Mouse (Mus musculus) forebrain, postnatal 0 days (tissue): ENCODE results near the gene Mettl24. TPM values are rescaled to one million over a fixed set of nuclear protein-coding genes. Genes with fewer than 3 reads are reported as not detected.

Source experiments
- ATAC-seq: fragments of 200-750 bp; cut with Nextera tagmentation; 2 replicates; pipeline ENCODE4 v1.8.0; 2017; ENCODE audit warnings: mild to moderate bottlenecking, moderate library complexity
- DNase-seq: peaks from one replicate; pipeline ENCODE4 v3.0.0-alpha.2; 2015
- H3K27ac ChIP-seq: fragments of 300-500 bp; sonication (generic); 2 replicates; pipeline ENCODE4 v1.5.1; 2014; ENCODE audit warnings: low read depth, mild to moderate bottlenecking, antibody characterized with exemption, low read length, moderate library complexity, mixed read lengths
- H3K27me3 ChIP-seq: fragments of 300-500 bp; sonication (generic); 2 replicates; pipeline ENCODE4 v1.6.1; 2014; ENCODE audit warnings: mild to moderate bottlenecking, low read length, mixed read lengths; ENCODE audit not compliant: insufficient read depth
- H3K36me3 ChIP-seq: fragments of 300-500 bp; sonication (generic); 2 replicates; pipeline ENCODE4 v1.6.1; 2014; ENCODE audit warnings: mild to moderate bottlenecking, moderate library complexity; ENCODE audit not compliant: insufficient read depth
- H3K4me1 ChIP-seq: fragments of 300-500 bp; sonication (generic); 2 replicates; pipeline ENCODE4 v1.6.1; 2014; ENCODE audit warnings: antibody characterized with exemption; ENCODE audit not compliant: insufficient read depth
- H3K4me2 ChIP-seq: fragments of 300-500 bp; sonication (generic); 2 replicates; pipeline ENCODE4 v1.6.1; 2014; ENCODE audit warnings: low read depth, mild to moderate bottlenecking, moderate library complexity
- H3K4me3 ChIP-seq: fragments of 300-500 bp; sonication (generic); 2 replicates; pipeline ENCODE4 v1.5.1; 2014; ENCODE audit warnings: low read depth, low read length, mixed read lengths
- H3K9ac ChIP-seq: fragments of 300-500 bp; sonication (generic); 2 replicates; pipeline ENCODE4 v1.6.1; 2014; ENCODE audit warnings: mild to moderate bottlenecking
- H3K9me3 ChIP-seq: fragments of 300-500 bp; sonication (generic); 2 replicates; pipeline ENCODE4 v1.6.1; 2016; ENCODE audit warnings: low read length
- CTCF ChIP-seq: sonication (generic); IDR thresholded peaks from 2 replicates; pipeline ENCODE4 v1.5.1; 2016; ENCODE audit warnings: antibody characterized with exemption, control low read depth, low read depth
- WGBS: fragments of 180-500 bp; shearing (Covaris S2); extraction: QIAGEN DNeasy Blood & Tissue Kit; methylation state at CpG from one replicate; pipeline ENCODE4 v1.1.7; 2014; 5-methylcytosine and 5-hydroxymethylcytosine counted together
- polyA plus RNA-seq: library from polyadenylated mRNA; unstranded; fragments of >200 nt; fragmentation: Nextera tagmentation; extraction: Ambion mirVana; gene quantifications from 2 replicates; pipeline ENCODE4 v1.2.1, GENCODE M21; 2015
- total RNA-seq: library from RNA; depleted of rRNA; stranded (reverse); fragments of >200 nt; gene quantifications from 2 replicates; pipeline ENCODE4 v1.2.3, GENCODE M21; 2014

The Mettl24 gene
- total and polyA plus RNA-seq, 2 experiments from 2014 or later, result 0.77 TPM; not detected in 1

GRCm38 (mm10) chr10:40666943-40667342 is 16.1 kb upstream of the Mettl24 start:
- Histone ChIP-seq H3K9ac (no peak overlapping the region), H3K27me3 (no peaks in the 10 kb centered on the region), H3K4me1 (no peaks in the 10 kb centered on the region), H3K36me3 (no peaks in the 10 kb centered on the region), H3K27ac (no peak overlapping the region), H3K9me3 (no peaks in the 10 kb centered on the region), H3K4me2 (no peak overlapping the region), H3K4me3 (no peak overlapping the region)
- 97% methylated on average over 1 of the region's 1 CpGs for WGBS
- DNase-seq (no peak), ATAC-seq (no peak)
- TF ChIP-seq CTCF, result no peak

DNA sequence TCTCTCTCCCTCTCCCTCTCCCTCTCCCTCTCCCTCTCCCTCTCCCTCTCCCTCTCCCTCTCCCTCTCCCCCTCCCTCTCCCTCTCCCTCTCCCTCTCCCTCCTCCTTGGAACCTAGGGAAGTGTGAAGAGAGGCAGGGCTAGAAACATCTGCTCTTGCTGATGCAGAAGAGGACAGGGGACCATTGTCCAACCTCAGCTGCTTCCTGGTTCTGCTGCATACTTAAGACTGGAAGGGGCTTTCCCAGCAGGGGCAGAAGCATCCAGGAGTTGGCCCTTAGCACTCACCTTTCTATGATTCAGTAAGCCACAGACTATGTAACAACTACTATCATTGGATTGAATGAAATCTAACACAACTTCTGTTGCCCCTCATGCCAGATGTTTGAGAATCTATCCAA is 14.4 kb upstream of the Mettl24 start:
- TF ChIP-seq CTCF, result no peak
- Histone ChIP-seq H3K4me1 (no peaks in the 10 kb centered on the region), H3K4me2 (no peak overlapping the region), H3K9ac (no peak overlapping the region), H3K27ac (no peak overlapping the region), H3K9me3 (no peaks in the 10 kb centered on the region), H3K36me3 (no peaks in the 10 kb centered on the region), H3K27me3 (no peaks in the 10 kb centered on the region), H3K4me3 (no peak overlapping the region)
- ATAC-seq (no peak), DNase-seq (no peak)

DNA sequence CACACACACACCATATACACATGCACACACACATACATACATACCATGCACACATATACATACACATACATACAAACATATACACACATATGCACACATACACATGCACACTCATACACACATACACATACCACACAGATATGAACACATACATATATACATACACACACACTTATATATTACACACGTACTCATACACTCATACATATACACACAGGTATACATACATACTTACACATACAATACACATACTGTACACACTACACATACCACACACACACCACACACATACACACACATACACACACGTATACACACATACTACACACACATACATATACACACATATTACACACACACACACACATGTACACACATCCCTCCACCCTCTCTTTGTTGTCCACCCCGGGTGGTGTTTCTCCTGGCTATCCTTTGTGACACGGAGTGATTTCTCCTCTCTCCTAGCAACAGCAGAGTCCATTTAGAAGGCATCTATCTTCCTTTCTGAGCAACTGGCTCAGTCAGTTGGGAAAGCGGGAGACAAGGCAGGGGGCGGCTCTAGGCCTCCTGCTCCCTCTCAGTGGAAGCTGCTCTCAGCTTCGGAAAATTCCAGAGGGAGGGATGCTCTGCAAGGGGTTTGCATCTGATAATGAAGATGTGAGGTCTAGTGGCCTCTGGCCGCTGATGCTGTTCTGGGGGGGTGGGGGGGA is 10.3 kb upstream of the Mettl24 start:
- no peaks in the 10 kb centered on the region for H3K9me3 ChIP-seq
- H3K9ac ChIP-seq, result no peak overlapping the region
- no peak overlapping the region for H3K4me3 ChIP-seq
- 53% methylated on average over 8 of the region's 8 CpGs for WGBS
- H3K4me2 ChIP-seq, result no peak overlapping the region
- no peak for TF ChIP-seq CTCF
- ATAC-seq (no peak; the same call in 1 of the 2 replicates), DNase-seq (no peak)
- H3K4me1 ChIP-seq, result no peaks in the 10 kb centered on the region; the same call in 1 of the 2 replicates
- H3K27ac ChIP-seq, result no peak overlapping the region
- H3K27me3 ChIP-seq, result no peaks in the 10 kb centered on the region
- H3K36me3 ChIP-seq, result no peaks in the 10 kb centered on the region

DNA sequence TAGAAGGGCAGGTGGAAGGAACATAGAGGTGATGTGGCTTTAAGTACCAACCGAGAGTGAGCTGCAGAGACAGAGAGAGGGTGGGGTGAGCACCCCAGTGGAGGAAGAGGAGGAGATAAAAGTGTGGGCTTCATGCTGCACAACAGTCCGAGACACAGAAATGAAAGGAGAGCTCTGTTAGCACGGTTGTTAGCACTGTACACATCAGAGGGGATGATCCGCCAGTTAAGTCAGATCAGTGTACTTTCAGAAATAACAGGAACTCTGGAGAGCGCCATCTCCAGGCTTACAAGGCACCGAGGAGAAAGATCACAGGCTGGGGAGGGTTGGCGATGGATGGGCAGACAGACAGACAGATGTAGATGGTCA is 9.8 kb upstream of the Mettl24 start:
- WGBS, result 62% methylated on average over 7 of the region's 7 CpGs
- no peak for DNase-seq
- Histone ChIP-seq H3K4me2 (no peak overlapping the region), H3K36me3 (no peaks in the 10 kb centered on the region), H3K27me3 (no peaks in the 10 kb centered on the region), H3K9me3 (no peaks in the 10 kb centered on the region), H3K27ac (no peak overlapping the region), H3K9ac (no peak overlapping the region), H3K4me3 (no peak overlapping the region), H3K4me1 (no peaks in the 10 kb centered on the region; the same call in 1 of the 2 replicates)
- ATAC-seq, result no peak; the same call in 1 of the 2 replicates
- TF ChIP-seq CTCF, result no peak

GRCm38 (mm10) chr10:40674151-40674550 is 8.9 kb upstream of the Mettl24 start:
- no peak for ATAC-seq
- 0 out of 2 replicates have a peak overlapping the region, but pooled peaks have one; percentile 10 for H3K9ac ChIP-seq
- no peaks in the 10 kb centered on the region for H3K36me3 ChIP-seq
- 12% methylated on average over 13 of the region's 13 CpGs for WGBS
- peak overlapping the region; percentile 37 for H3K4me2 ChIP-seq
- H3K27me3 ChIP-seq, result no peaks in the 10 kb centered on the region
- H3K27ac ChIP-seq, result no peak overlapping the region
- no peak for TF ChIP-seq CTCF
- H3K4me3 ChIP-seq, result no peak overlapping the region
- DNase-seq, result no peak
- H3K9me3 ChIP-seq, result no peaks in the 10 kb centered on the region
- H3K4me1 ChIP-seq, result no peaks in the 10 kb centered on the region; the same call in 1 of the 2 replicates

- H3K4me1 ChIP-seq, result no peaks in the 10 kb centered on the region; the same call in 1 of the 2 replicates
- 78% methylated on average over 7 of the region's 7 CpGs for WGBS
- DNase-seq, result no peak
- no peak overlapping the region for H3K27ac ChIP-seq
- no peaks in the 10 kb centered on the region for H3K27me3 ChIP-seq
- ATAC-seq, result no peak
- TF ChIP-seq CTCF, result no peak
- H3K9ac ChIP-seq, result no peak overlapping the region
- no peak overlapping the region for H3K4me2 ChIP-seq
- H3K36me3 ChIP-seq, result no peaks in the 10 kb centered on the region
- no peak overlapping the region for H3K4me3 ChIP-seq
- no peaks in the 10 kb centered on the region for H3K9me3 ChIP-seq
These were observed 7.2 kb upstream of the Mettl24 start for GRCm38 (mm10) chr10:40675921-40676320.

DNA sequence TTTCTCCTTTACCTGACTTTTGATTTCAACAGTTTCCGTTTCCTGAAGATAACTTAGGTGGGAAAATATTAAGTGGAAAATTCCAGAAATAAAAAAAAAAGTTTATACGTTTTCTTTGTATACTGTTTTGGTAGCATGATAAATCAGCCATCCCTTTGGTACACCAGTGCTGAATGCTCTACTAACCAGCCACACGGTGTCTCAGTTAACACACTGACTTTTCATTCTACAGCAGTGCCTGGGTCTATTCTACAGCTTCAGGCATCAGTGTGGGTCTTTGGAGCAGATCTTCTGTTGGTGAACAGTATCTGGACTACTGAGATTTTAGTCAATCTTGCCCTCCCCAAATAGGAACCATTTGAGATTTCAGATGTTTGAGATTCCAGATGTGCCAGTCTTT is 4.6 kb upstream of the Mettl24 start:
- Histone ChIP-seq H3K9me3 (no peaks in the 10 kb centered on the region), H3K4me3 (no peak overlapping the region), H3K27ac (no peak overlapping the region), H3K4me1 (peaks cover 10% of the 10 kb centered on the region), H3K9ac (no peak overlapping the region), H3K4me2 (no peak overlapping the region), H3K27me3 (no peaks in the 10 kb centered on the region), H3K36me3 (no peaks in the 10 kb centered on the region)
- ATAC-seq (no peak), DNase-seq (peak; percentile 45)
- WGBS, result 77% methylated on average over 3 of the region's 3 CpGs
- TF ChIP-seq CTCF, result peak; percentile 53
